ENCODE assay signal across 10 mouse cellular contexts in genomic region chr2:37359908-37360307, GRCm38 (mm10). TPM values are rescaled to one million over a fixed set of nuclear protein-coding genes. Genes with fewer than 3 reads are reported as not detected.
DNase-seq lines count a peak whose midpoint lies in the region; ATAC-seq and TF ChIP-seq lines count a peak whose summit lies in the region.
"Had no signal": no experiment of that assay in that cellular context is flagged by ENCODE, and none has a peak within 500 bp of the region (broad histone marks: within the 10 kb centered on the region; RNA-seq: fewer than 3 reads in every experiment).

No protein-coding gene starts in this region.

- no peak overlapping the region for H3K27ac ChIP-seq in forebrain, embryonic 11.5 days (ENCODE audit: low read depth, low read length)
- no peak overlapping the region for H3K27ac ChIP-seq in forebrain, embryonic 15.5 days (replicated peaks)
- H3K27ac ChIP-seq in lung, embryonic 15.5 days = no peak overlapping the region
- H3K27ac ChIP-seq in embryonic facial prominence, embryonic 15.5 days (replicated peaks) = no peak overlapping the region

- no peak overlapping the region for H3K9ac ChIP-seq in forebrain, embryonic 11.5 days (ENCODE audit: low read length)
- H3K9ac ChIP-seq in forebrain, embryonic 15.5 days (replicated peaks) = no peak overlapping the region
- no peak overlapping the region for H3K9ac ChIP-seq in lung, embryonic 15.5 days
- no peak overlapping the region for H3K9ac ChIP-seq in embryonic facial prominence, embryonic 15.5 days

- no peaks in the 10 kb centered on the region for H3K4me1 ChIP-seq in forebrain, embryonic 11.5 days (replicated peaks; ENCODE audit: control insufficient read depth, insufficient read depth, low read length)
- peaks cover 21% of the 10 kb centered on the region for H3K4me1 ChIP-seq in forebrain, embryonic 15.5 days
- H3K4me1 ChIP-seq in lung, embryonic 15.5 days = peaks cover 18% of the 10 kb centered on the region; the same call in 1 of the 2 replicates
- peaks cover 10% of the 10 kb centered on the region for H3K4me1 ChIP-seq in embryonic facial prominence, embryonic 15.5 days

- no peak overlapping the region for H3ac ChIP-seq in myocyte (ENCODE audit: control insufficient read depth, insufficient read length)

- TF ChIP-seq POLR2A in myocyte (IDR thresholded peaks at IDR 0.05; ENCODE audit: insufficient read length, low read depth) = no peak

- peak; percentile 52 for DNase-seq in forebrain, embryonic 11.5 days (ENCODE audit: low spot score)
- no peak for DNase-seq in lung, postnatal 36 days
- DNase-seq in frontal cortex, postnatal 36 days (ENCODE audit: low spot score in 2 of 2) = no peak
- DNase-seq: lung, adult 18-20 months had no signal

- peaks cover 18% of the 10 kb centered on the region for H3K79me2 ChIP-seq in myocyte (ENCODE audit: control insufficient read depth, insufficient read depth)

- H3K4me3 ChIP-seq in forebrain, embryonic 11.5 days (ENCODE audit: low read depth, low read length) = no peak overlapping the region
- H3K4me3 ChIP-seq in forebrain, embryonic 15.5 days = no peak overlapping the region
- peak overlapping the region; percentile 87; the same call in 1 of the 2 replicates for H3K4me3 ChIP-seq in lung, embryonic 15.5 days
- no peak overlapping the region for H3K4me3 ChIP-seq in embryonic facial prominence, embryonic 15.5 days (replicated peaks)
- peak overlapping the region; percentile 71 for H3K4me3 ChIP-seq in myocyte

- WGBS in forebrain, embryonic 11.5 days = 98% methylated on average over 2 of the region's 2 CpGs
- 88% methylated on average over 2 of the region's 2 CpGs for WGBS in forebrain, embryonic 15.5 days
- 86% methylated on average over 2 of the region's 2 CpGs for WGBS in lung, embryonic 15.5 days
- WGBS in embryonic facial prominence, embryonic 15.5 days = 88% methylated on average over 2 of the region's 2 CpGs

- H3K27me3 ChIP-seq in forebrain, embryonic 11.5 days (ENCODE audit: control insufficient read depth, insufficient read depth, low read length) = no peaks in the 10 kb centered on the region
- no peaks in the 10 kb centered on the region for H3K27me3 ChIP-seq in forebrain, embryonic 15.5 days
- no peaks in the 10 kb centered on the region for H3K27me3 ChIP-seq in lung, embryonic 15.5 days
- no peaks in the 10 kb centered on the region for H3K27me3 ChIP-seq in embryonic facial prominence, embryonic 15.5 days
- H3K27me3 ChIP-seq in myocyte (ENCODE audit: control insufficient read depth, insufficient read depth, insufficient read length) = no peaks in the 10 kb centered on the region
- H3K27me3 ChIP-seq: Patski had no signal

- peaks cover 6% of the 10 kb centered on the region; the same call in 1 of the 2 replicates for H3K36me3 ChIP-seq in forebrain, embryonic 11.5 days (ENCODE audit: control insufficient read depth, insufficient read depth, low read length)
- H3K36me3 ChIP-seq in forebrain, embryonic 15.5 days = peaks cover 17% of the 10 kb centered on the region
- peaks cover 23% of the 10 kb centered on the region for H3K36me3 ChIP-seq in lung, embryonic 15.5 days
- peaks cover 13% of the 10 kb centered on the region for H3K36me3 ChIP-seq in embryonic facial prominence, embryonic 15.5 days
- H3K36me3 ChIP-seq in myocyte (ENCODE audit: control insufficient read depth, insufficient read depth) = peaks cover 13% of the 10 kb centered on the region

- H3K9me3 ChIP-seq in forebrain, embryonic 11.5 days (ENCODE audit: control insufficient read depth, low read length) = no peaks in the 10 kb centered on the region
- no peaks in the 10 kb centered on the region for H3K9me3 ChIP-seq in forebrain, embryonic 15.5 days
- H3K9me3 ChIP-seq in lung, embryonic 15.5 days = no peaks in the 10 kb centered on the region
- H3K9me3 ChIP-seq in embryonic facial prominence, embryonic 15.5 days (replicated peaks) = no peaks in the 10 kb centered on the region

- no peak for ATAC-seq in forebrain, embryonic 11.5 days (replicated peaks; ENCODE audit: low FRiP score)
- no peak for ATAC-seq in forebrain, embryonic 15.5 days (replicated peaks)
- no peak for ATAC-seq in lung, embryonic 15.5 days (ENCODE audit: borderline replicate concordance, extremely low read depth, low FRiP score, low TSS enrichment)
- ATAC-seq in embryonic facial prominence, embryonic 15.5 days (ENCODE audit: insufficient number of reproducible peaks, low FRiP score, low TSS enrichment, low read depth) = no peak
- ATAC-seq in activated CD4-positive, CD25-positive, alpha-beta regulatory T cell, adult 4 months = no peak
- ATAC-seq: Patski had no signal

- H3K4me2 ChIP-seq in forebrain, embryonic 11.5 days (ENCODE audit: low read depth, low read length, severe bottlenecking) = no peak overlapping the region
- H3K4me2 ChIP-seq in forebrain, embryonic 15.5 days (replicated peaks) = no peak overlapping the region
- H3K4me2 ChIP-seq in lung, embryonic 15.5 days = peak overlapping the region; percentile 87
- H3K4me2 ChIP-seq in embryonic facial prominence, embryonic 15.5 days (replicated peaks) = peak overlapping the region; percentile 72; the same call in 1 of the 2 replicates
- H3K4me2 ChIP-seq in myocyte (ENCODE audit: low read depth) = peak overlapping the region; percentile 93

TF ChIP-seq in myocyte, 11 proteins besides CTCF, POLR2A, EP300 and RAD21:
- no peak for TF ChIP-seq CEBPB (IDR thresholded peaks at IDR 0.05; ENCODE audit: insufficient read depth, poor library complexity, severe bottlenecking)
- no peak for TF ChIP-seq SRF (IDR thresholded peaks at IDR 0.05; ENCODE audit: control insufficient read depth, insufficient read length, low read depth)
- TF ChIP-seq POLR2AphosphoS2 (IDR thresholded peaks at IDR 0.05; ENCODE audit: insufficient read length, low read depth) = no peak
- TF ChIP-seq E2F4 (IDR thresholded peaks at IDR 0.05; ENCODE audit: insufficient read depth) = no peak

RNA-seq across cellular contexts. Expression of gene Pdcl, which starts 0.8 kb away (rescaled TPM):
- polyA plus RNA-seq in forebrain, embryonic 11.5 days (2014; fragmentation: Nextera tagmentation; extraction: Ambion mirVana) = 65.0 and 71.7 TPM in 2 replicates
- polyA plus RNA-seq in forebrain, embryonic 15.5 days (2015; fragmentation: Nextera tagmentation; extraction: Ambion mirVana) = 70.5 and 73.1 TPM in 2 replicates
- 52.2 and 53.1 TPM in 2 replicates for polyA plus RNA-seq in lung, embryonic 15.5 days (2015; fragmentation: Nextera tagmentation; extraction: Ambion mirVana)
- 38.3 TPM in 2 replicates for polyA plus RNA-seq in embryonic facial prominence, embryonic 15.5 days (2015; fragmentation: Nextera tagmentation; extraction: Ambion mirVana)
- 15.6 TPM for polyA plus RNA-seq in myocyte (2012; fragmentation: generic; extraction: Trizol)
- polyA plus RNA-seq in activated CD4-positive, CD25-positive, alpha-beta regulatory T cell, adult 4 months (2017; shearing (Covaris generic)) = 10 to 100 TPM; 25.1 to 31.3 TPM

RNA-seq across cellular contexts. Expression of gene Olfr368, which starts 33.6 kb away (rescaled TPM):
- not detected in 2 replicates for polyA plus RNA-seq in forebrain, embryonic 11.5 days (2014; fragmentation: Nextera tagmentation; extraction: Ambion mirVana)
- not detected in 2 replicates for polyA plus RNA-seq in forebrain, embryonic 15.5 days (2015; fragmentation: Nextera tagmentation; extraction: Ambion mirVana)
- polyA plus RNA-seq in lung, embryonic 15.5 days (2015; fragmentation: Nextera tagmentation; extraction: Ambion mirVana) = not detected in 2 replicates
- 0.27 and 0.43 TPM in 2 replicates for polyA plus RNA-seq in embryonic facial prominence, embryonic 15.5 days (2015; fragmentation: Nextera tagmentation; extraction: Ambion mirVana)
- polyA plus RNA-seq in myocyte (2012; fragmentation: generic; extraction: Trizol) = not detected
- polyA plus RNA-seq in activated CD4-positive, CD25-positive, alpha-beta regulatory T cell, adult 4 months (2017; shearing (Covaris generic)) = not detected
- polyA plus RNA-seq: Patski had no signal

Comparison
In these comparisons a context has a peak if more than half of its experiments do, and no peak if none do; other contexts are left out.
1. H3K4me2 ChIP-seq: peak in lung, embryonic 15.5 days (single experiment), embryonic facial prominence, embryonic 15.5 days (single experiment) and myocyte (single experiment); none in forebrain, embryonic 11.5 days (single experiment) and forebrain, embryonic 15.5 days (single experiment).
2. H3K4me3 ChIP-seq: peak in lung, embryonic 15.5 days (single experiment) and myocyte (single experiment); none in forebrain, embryonic 11.5 days (single experiment), forebrain, embryonic 15.5 days (single experiment) and embryonic facial prominence, embryonic 15.5 days (single experiment).